9 mouse cellular contexts compared by ENCODE assay signal in the genomic region with DNA sequence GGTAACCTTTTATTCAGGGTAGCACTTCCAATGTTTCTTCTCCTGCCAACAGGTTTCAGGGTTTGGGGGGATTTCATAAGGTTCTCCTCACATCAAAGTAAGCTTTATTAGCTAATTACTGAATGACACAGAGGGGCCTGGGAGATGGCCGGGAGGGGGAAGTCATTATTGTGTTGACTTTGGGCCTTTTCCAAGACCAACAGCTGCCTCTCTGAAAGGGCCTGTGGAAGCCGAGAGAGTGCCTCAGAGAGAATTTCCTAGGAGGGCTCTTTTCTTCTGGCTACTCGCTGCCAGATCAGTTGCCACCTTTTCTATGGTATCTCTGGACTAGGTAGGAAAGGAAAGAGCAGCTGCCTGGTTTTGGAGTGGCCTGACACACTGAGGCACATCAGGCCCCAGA. TPM values are rescaled to one million over a fixed set of nuclear protein-coding genes. Genes with fewer than 3 reads are reported as not detected.
A peak's percentile ranks its signal among the peaks of the same experiment; 100 is the strongest.
DNase-seq lines count a peak whose midpoint lies in the region; ATAC-seq lines count a peak whose summit lies in the region.
"Had no signal": no experiment of that assay in that cellular context is flagged by ENCODE, and none has a peak within 500 bp of the region (broad histone marks: within the 10 kb centered on the region; RNA-seq: fewer than 3 reads in every experiment).

No protein-coding gene starts in this region.

- peaks cover 34% of the 10 kb centered on the region for H3K4me1 ChIP-seq in hindbrain, embryonic 12.5 days
- H3K4me1 ChIP-seq in hindbrain, embryonic 10.5 days (replicated peaks): peaks cover 43% of the 10 kb centered on the region
- H3K4me1 ChIP-seq in hindbrain, embryonic 14.5 days (replicated peaks; ENCODE audit: control insufficient read depth, insufficient read depth, low read length): peaks cover 28% of the 10 kb centered on the region

- peak overlapping the region; percentile 23; the same call in 1 of the 2 replicates for H3K27ac ChIP-seq in hindbrain, embryonic 12.5 days
- no peak overlapping the region for H3K27ac ChIP-seq in hindbrain, embryonic 10.5 days
- no peak overlapping the region for H3K27ac ChIP-seq in hindbrain, embryonic 14.5 days

- ATAC-seq in hindbrain, embryonic 12.5 days (ENCODE audit: low FRiP score): no peak
- no peak for ATAC-seq in hindbrain, embryonic 14.5 days (ENCODE audit: low FRiP score)
- ATAC-seq: inflammation-experienced regulatory T-cells, adult 6 months had no signal

- WGBS in hindbrain, embryonic 12.5 days: 15% methylated on average over 3 of the region's 3 CpGs
- WGBS in hindbrain, embryonic 10.5 days: 23% methylated on average over 3 of the region's 3 CpGs
- WGBS in hindbrain, embryonic 14.5 days: 24% methylated on average over 3 of the region's 3 CpGs

- H3K27me3 ChIP-seq in hindbrain, embryonic 12.5 days: peaks cover 7% of the 10 kb centered on the region; the same call in 1 of the 2 replicates
- peaks cover 39% of the 10 kb centered on the region; the same call in 1 of the 2 replicates for H3K27me3 ChIP-seq in hindbrain, embryonic 10.5 days (ENCODE audit: insufficient read depth, poor library complexity, severe bottlenecking)
- H3K27me3 ChIP-seq in hindbrain, embryonic 14.5 days (ENCODE audit: control insufficient read depth, insufficient read depth, low read length): peaks cover 8% of the 10 kb centered on the region; the same call in 1 of the 2 replicates

- H3K4me3 ChIP-seq in hindbrain, embryonic 12.5 days: no peak overlapping the region
- no peak overlapping the region for H3K4me3 ChIP-seq in hindbrain, embryonic 10.5 days
- H3K4me3 ChIP-seq in hindbrain, embryonic 14.5 days (replicated peaks; ENCODE audit: low read length): no peak overlapping the region

- H3K9ac ChIP-seq in hindbrain, embryonic 12.5 days: no peak overlapping the region
- peak overlapping the region; percentile 31; the same call in 1 of the 2 replicates for H3K9ac ChIP-seq in hindbrain, embryonic 14.5 days

- no peaks in the 10 kb centered on the region for H3K9me3 ChIP-seq in hindbrain, embryonic 12.5 days (replicated peaks)
- no peaks in the 10 kb centered on the region for H3K9me3 ChIP-seq in hindbrain, embryonic 10.5 days
- no peaks in the 10 kb centered on the region for H3K9me3 ChIP-seq in hindbrain, embryonic 14.5 days (ENCODE audit: control insufficient read depth, low read length)

- no peak for DNase-seq in hindbrain, embryonic 10.5 days (ENCODE audit: low spot score)
- DNase-seq in Muller cell, postnatal 12 days (ENCODE audit: inconsistent ontology term): peak; percentile 60
- no peak for DNase-seq in hindbrain, embryonic 14.5 days (ENCODE audit: low spot score)
- peak; percentile 48 for DNase-seq in lung, postnatal 25 days (ENCODE audit: low spot score)
- no peak for DNase-seq in spleen, postnatal 36 days (ENCODE audit: low spot score in 2 of 2)
- no peak for DNase-seq in c-Kit-positive CD71-positive TER-119-positive erythroid progenitor cells, embryonic 14.5 days (ENCODE audit: low spot score)
- no peak for DNase-seq in thymus, postnatal 36 days

- peak overlapping the region; percentile 42; the same call in 1 of the 2 replicates for H3K4me2 ChIP-seq in hindbrain, embryonic 12.5 days (replicated peaks)
- peak overlapping the region; percentile 39; the same call in 1 of the 2 replicates for H3K4me2 ChIP-seq in hindbrain, embryonic 14.5 days (replicated peaks)

- H3K36me3 ChIP-seq in hindbrain, embryonic 12.5 days: no peaks in the 10 kb centered on the region
- no peaks in the 10 kb centered on the region for H3K36me3 ChIP-seq in hindbrain, embryonic 10.5 days
- H3K36me3 ChIP-seq in hindbrain, embryonic 14.5 days (replicated peaks; ENCODE audit: control insufficient read depth, insufficient read depth): no peaks in the 10 kb centered on the region

RNA-seq across cellular contexts. Expression of a gene that starts 6.5 kb away (rescaled TPM):
- 12.9 and 13.0 TPM in 2 replicates for polyA plus RNA-seq in hindbrain, embryonic 12.5 days (2016; fragmentation: Nextera tagmentation; extraction: Ambion mirVana)
- 6.6 and 7.2 TPM in 2 replicates for polyA plus RNA-seq in hindbrain, embryonic 10.5 days (2016; fragmentation: Nextera tagmentation; extraction: Ambion mirVana)
- 18.0 and 18.9 TPM in 2 replicates for polyA plus RNA-seq in hindbrain, embryonic 14.5 days (2014; fragmentation: Nextera tagmentation; extraction: Ambion mirVana)

Comparison
In these comparisons a context has a peak if more than half of its experiments do, and no peak if none do; other contexts are left out.
1. DNase-seq: peak in Muller cell, postnatal 12 days (single experiment) and lung, postnatal 25 days (single experiment); none in hindbrain, embryonic 10.5 days (single experiment), hindbrain, embryonic 14.5 days (single experiment), spleen, postnatal 36 days (0 of 2), c-Kit-positive CD71-positive TER-119-positive erythroid progenitor cells, embryonic 14.5 days (single experiment) and thymus, postnatal 36 days (0 of 2).